Mouse (Mus musculus): ENCODE results near the gene Nol12.

DNA sequence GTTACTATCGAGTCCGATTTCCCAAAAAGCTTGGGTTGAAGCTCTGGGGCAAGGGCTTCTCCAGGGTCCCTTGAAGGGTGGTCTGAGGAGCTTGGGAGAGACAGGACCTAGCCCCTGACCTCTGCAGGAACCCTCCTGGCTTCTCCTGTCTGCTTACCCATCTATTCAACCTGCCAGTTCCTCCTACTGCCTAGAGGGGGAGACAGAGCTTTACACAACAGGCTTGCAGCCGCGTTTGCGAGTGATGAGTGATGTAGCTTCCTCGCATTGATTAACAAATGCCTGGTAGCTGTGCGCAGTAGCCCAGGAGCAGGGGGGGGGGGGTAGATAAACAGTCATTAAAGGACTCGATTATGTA lies 19.1 kb upstream of the Nol12 start:
- no peak for TF ChIP-seq POLR2A (IDR thresholded peaks at IDR 0.05; ENCODE audit: extremely low read depth, insufficient read depth, low read length)
- TF ChIP-seq CTCF (IDR thresholded peaks at IDR 0.05; ENCODE audit: extremely low read depth, insufficient read depth, low read length) = peak; percentile 99

All from cortical plate, adult 2 months (tissue).